Mouse (Mus musculus) myocyte (in vitro differentiated cells): ENCODE results near the gene Runx2.

Experiments used
- E2F4 ChIP-seq: IDR thresholded peaks from one replicate; pipeline ENCODE4 v1.6.1; 2011; ENCODE audit warnings: mild to moderate bottlenecking, control low read depth, moderate library complexity; ENCODE audit not compliant: insufficient read depth
- MAX ChIP-seq: IDR thresholded peaks from one replicate; pipeline ENCODE4 v1.6.1; 2011; ENCODE audit warnings: low read depth, mild to moderate bottlenecking, control low read depth
- MYOD1 ChIP-seq, 3 experiments: IDR thresholded peaks; one replicate each; pipeline ENCODE4 v1.6.1; 2011; ENCODE audit warnings: control low read depth in 2 of 3, low read depth in 2 of 3, mild to moderate bottlenecking in 2 of 3, moderate library complexity in 1 of 3; ENCODE audit not compliant: insufficient read length in 2 of 3, control insufficient read depth in 1 of 3
- POLR2A ChIP-seq: IDR thresholded peaks from one replicate; pipeline ENCODE4 v1.6.1; 2011; ENCODE audit warnings: low read depth, mild to moderate bottlenecking, control low read depth, moderate library complexity; ENCODE audit not compliant: insufficient read length
- TCF12 ChIP-seq: IDR thresholded peaks from one replicate; pipeline ENCODE4 v1.6.1; 2011; ENCODE audit warnings: mild to moderate bottlenecking, control low read depth; ENCODE audit not compliant: poor library complexity, insufficient read depth, severe bottlenecking
- USF1 ChIP-seq: IDR thresholded peaks from one replicate; pipeline ENCODE4 v1.6.1; 2011; ENCODE audit warnings: low read depth, mild to moderate bottlenecking, control low read depth, moderate library complexity

DNA sequence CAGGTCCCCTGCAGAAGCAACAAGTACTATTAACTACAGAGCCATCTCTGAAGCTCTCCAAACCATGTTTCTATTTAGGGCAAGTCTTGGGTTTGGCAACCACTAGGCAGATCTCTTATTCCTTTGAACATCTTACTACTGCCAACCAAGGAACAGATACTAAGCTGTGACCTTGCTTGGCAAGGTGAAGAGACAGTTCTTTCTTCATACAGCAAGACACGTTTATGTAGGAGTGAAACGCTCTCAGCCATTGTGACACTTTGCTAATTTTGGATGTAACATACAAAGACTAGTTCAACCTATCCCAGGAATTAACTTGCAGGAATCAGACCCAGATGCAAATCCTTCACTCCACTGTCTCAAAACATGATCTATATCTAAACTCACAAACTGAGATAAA lies 126.3 kb downstream of the Runx2 start:
- TF ChIP-seq POLR2A = no peak
- TF ChIP-seq USF1 = no peak
- TF ChIP-seq MAX = no peak
- no peak for TF ChIP-seq TCF12
- TF ChIP-seq MYOD1 (IDR thresholded peaks at IDR 0.05; ENCODE audit: control insufficient read depth in 1 of 3, insufficient read length in 2 of 3, low read depth in 2 of 3) = no peak
- no peak for TF ChIP-seq E2F4
